Mouse (Mus musculus) C2C12 (cell line): ENCODE results near the gene Olfr692. TPM values are rescaled to one million over a fixed set of nuclear protein-coding genes. Genes with fewer than 3 reads are reported as not detected.

ENCODE experiments used
- H3K27me3 ChIP-seq: one replicate; pipeline ENCODE4 v1.6.1; 2011; ENCODE audit not compliant: control insufficient read depth, insufficient read depth, insufficient read length
- H3K36me3 ChIP-seq: one replicate; pipeline ENCODE4 v1.6.1; 2011; ENCODE audit not compliant: control insufficient read depth, insufficient read depth
- H3K4me3 ChIP-seq: one replicate; pipeline ENCODE4 v1.5.1; 2011; ENCODE audit warnings: mild to moderate bottlenecking, control low read depth; ENCODE audit not compliant: poor library complexity, insufficient read depth, severe bottlenecking
- H3K79me2 ChIP-seq: one replicate; pipeline ENCODE4 v1.6.1; 2011; ENCODE audit not compliant: control insufficient read depth, insufficient read depth
- H3K79me3 ChIP-seq: one replicate; pipeline ENCODE4 v1.6.1; 2011; ENCODE audit warnings: low read depth, control low read depth
- H3ac ChIP-seq: one replicate; pipeline ENCODE3; 2011; ENCODE audit warnings: low read depth; ENCODE audit not compliant: control insufficient read depth, insufficient read length
- CEBPB ChIP-seq: IDR thresholded peaks from one replicate; pipeline ENCODE4 v1.6.1; 2011; ENCODE audit warnings: low read depth, mild to moderate bottlenecking, control low read depth, moderate library complexity
- CTCF ChIP-seq: IDR thresholded peaks from one replicate; pipeline ENCODE4 v1.5.1; 2011; ENCODE audit not compliant: control insufficient read depth, insufficient read depth, insufficient read length
- FOSL1 ChIP-seq: IDR thresholded peaks from one replicate; pipeline ENCODE4 v1.8.0; 2011; ENCODE audit warnings: mild to moderate bottlenecking, low read length; ENCODE audit not compliant: poor library complexity, insufficient read depth, severe bottlenecking
- MAX ChIP-seq: IDR thresholded peaks from one replicate; pipeline ENCODE4 v1.6.1; 2011; ENCODE audit warnings: mild to moderate bottlenecking, control low read depth
- MYOD1 ChIP-seq: IDR thresholded peaks from one replicate; pipeline ENCODE4 v1.6.1; 2011; ENCODE audit warnings: low read depth; ENCODE audit not compliant: control insufficient read depth, insufficient read length
- MYOG ChIP-seq: IDR thresholded peaks from one replicate; pipeline ENCODE4 v1.6.1; 2011; ENCODE audit not compliant: control insufficient read depth, insufficient read length; ENCODE audit errors: extremely low read depth
- USF1 ChIP-seq: IDR thresholded peaks from one replicate; pipeline ENCODE4 v1.6.1; 2011; ENCODE audit warnings: low read depth, mild to moderate bottlenecking, control low read depth, moderate library complexity
- polyA plus RNA-seq: library from polyadenylated mRNA; unstranded; fragments of >200 nt; fragmentation: generic; extraction: Trizol; gene quantifications from one replicate; pipeline ENCODE4 v1.2.1, GENCODE M21; 2012; ENCODE audit warnings: missing spikeins

Gene Olfr692
- polyA plus RNA-seq, 1 experiment: not detected

DNA sequence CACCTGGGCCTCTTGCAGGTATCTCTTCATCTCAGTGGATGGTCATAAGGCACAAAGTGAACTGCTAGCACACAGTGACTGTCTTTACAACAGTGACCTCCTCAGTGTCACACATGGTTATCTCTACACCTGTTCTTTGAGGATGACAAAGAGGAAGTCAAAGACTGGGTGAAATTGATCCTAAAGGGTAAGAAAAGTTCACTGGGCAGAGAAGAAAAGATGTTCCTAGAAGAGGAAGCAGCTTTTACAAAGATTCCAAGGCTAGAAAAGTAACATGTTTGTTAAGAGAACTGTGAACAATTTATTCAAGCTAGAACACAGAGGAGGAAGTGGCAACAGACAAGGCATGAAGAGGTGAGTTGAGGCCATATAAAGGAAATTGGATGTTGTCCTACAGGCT, 28.1 kb downstream of the Olfr692 start:
- peaks cover 8% of the 10 kb centered on the region for H3K36me3 ChIP-seq
- peaks cover 29% of the 10 kb centered on the region for H3K79me2 ChIP-seq
- TF ChIP-seq MAX (no peak), USF1 (no peak), MYOD1 (no peak), MYOG (no peak), CTCF (no peak), CEBPB (no peak), FOSL1 (no peak)
- no peaks in the 10 kb centered on the region for H3K27me3 ChIP-seq
- peaks cover 9% of the 10 kb centered on the region for H3K79me3 ChIP-seq
- no peak overlapping the region for H3ac ChIP-seq
- H3K4me3 ChIP-seq: no peak overlapping the region

DNA sequence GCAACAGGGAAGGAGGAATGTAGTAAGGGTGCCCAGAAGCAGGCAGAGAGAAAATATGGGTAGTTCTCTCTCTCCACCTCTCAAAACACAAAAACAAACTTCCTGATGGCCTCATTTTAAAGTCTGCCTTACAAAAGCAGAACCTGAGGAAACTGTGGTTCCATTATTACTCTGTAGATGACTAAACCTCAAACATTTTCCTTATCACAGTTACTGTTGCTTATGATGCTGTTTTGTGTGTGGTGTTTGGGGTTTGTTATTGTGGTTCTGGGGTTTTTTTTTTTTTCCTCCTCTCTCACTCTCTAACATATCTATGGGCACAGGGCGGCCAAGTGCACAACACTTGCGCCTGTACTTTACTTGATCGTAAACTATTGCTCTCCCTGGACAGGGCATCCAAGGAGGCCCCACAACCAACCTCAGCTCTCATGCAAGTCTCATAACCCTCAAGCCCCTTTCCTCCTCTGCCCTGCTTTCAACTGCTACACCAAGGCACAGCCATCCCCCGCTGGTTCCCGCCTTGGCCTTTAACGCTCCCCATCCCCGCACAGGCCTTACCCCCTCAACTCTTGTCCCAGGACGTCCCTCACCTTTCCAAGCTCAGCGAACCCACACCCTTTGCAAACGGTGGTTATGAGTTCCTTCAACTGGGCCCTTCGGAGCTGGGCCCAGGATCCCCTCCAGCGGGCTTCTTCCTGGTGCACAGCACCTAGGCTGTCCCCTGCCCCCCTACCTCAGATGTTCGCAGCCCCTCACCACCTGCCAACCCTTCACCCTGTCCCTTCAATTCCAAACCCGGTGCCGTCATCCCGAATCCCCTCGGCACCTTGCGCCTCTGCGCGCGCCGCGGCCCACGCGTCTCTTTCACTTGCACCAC, 31.3 kb downstream of the Olfr692 start:
- TF ChIP-seq FOSL1: no peak
- no peak for TF ChIP-seq MYOG
- no peak for TF ChIP-seq MAX
- TF ChIP-seq MYOD1: no peak
- no peak for TF ChIP-seq CTCF
- no peak for TF ChIP-seq CEBPB
- TF ChIP-seq USF1: no peak
- Histone ChIP-seq H3K79me2 (peaks cover 29% of the 10 kb centered on the region), H3ac (peak overlapping the region; percentile 96), H3K4me3 (peak overlapping the region; percentile 72), H3K79me3 (peaks cover 9% of the 10 kb centered on the region), H3K36me3 (peaks cover 8% of the 10 kb centered on the region), H3K27me3 (no peaks in the 10 kb centered on the region)

DNA sequence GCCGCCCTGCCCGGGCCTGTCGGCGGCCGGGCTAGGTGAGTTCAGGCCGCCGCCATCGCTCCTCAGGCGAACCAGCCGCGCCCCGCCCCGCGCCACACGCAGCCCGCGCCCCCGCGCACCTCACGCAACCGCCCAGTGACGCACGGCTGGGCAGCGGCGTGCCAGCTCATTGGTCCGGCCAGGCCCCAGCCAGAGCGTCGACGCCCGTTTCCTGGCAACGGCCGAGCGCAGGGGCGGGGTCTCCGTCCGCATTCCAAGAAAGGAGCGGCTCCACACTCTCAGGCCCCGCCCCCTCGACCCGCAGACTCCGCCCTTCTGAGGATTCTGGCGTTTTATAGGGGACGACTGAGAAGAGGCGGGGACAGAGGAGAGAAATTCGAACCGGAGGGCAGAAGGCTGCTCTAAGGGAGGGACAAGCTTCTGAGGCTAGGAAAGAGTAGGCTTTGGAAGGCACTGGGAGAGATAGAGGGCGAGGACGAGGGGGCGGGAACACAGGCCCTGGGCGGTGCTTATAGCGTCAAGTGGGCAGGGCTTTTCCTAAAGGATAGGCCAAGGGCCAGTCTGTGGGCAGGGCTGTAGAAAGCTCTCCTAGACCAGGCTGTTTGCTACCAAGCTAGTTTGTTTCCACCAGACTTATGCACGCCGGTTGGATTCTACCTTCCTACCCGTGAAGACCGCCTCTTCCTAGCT, 32.0 kb downstream of the Olfr692 start, which contains the start of gene Fam160a2:
Fam160a2 (minus strand) TSS at position 120 of the 690 bp plus-strand sequence.
- Histone ChIP-seq H3K27me3 (no peaks in the 10 kb centered on the region), H3K79me3 (peaks cover 9% of the 10 kb centered on the region), H3K79me2 (peaks cover 29% of the 10 kb centered on the region), H3ac (peak within 1 kb of the TSS; percentile 96), H3K4me3 (peak within 1 kb of the TSS; percentile 72), H3K36me3 (peaks cover 8% of the 10 kb centered on the region)
- TF ChIP-seq MAX: peak; percentile 36
- no peak for TF ChIP-seq USF1
- no peak for TF ChIP-seq CEBPB

DNA sequence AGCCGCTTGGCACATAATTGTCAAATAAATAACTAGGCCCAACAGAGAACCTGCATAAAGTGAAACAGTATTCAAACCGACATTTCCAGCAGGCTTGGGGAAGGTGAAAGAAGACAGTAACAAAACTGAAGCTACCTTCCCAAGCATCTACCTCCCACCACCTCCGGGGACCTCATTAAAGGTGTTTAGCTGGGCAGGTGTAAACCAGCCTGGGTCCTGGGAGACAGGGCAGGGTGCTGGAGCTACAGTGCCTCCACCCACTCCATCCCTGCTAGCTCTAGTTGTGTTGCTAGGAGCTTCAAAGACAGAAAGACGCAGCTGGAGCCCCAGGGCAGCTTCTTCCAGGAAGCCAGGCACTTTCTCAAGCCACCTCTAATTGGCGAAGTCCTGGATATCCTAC, 36.2 kb downstream of the Olfr692 start, which contains the start of gene Cnga4:
Cnga4 (plus strand) TSS at position 301 of the 400 bp plus-strand sequence.
- H3K27me3 ChIP-seq: no peaks in the 10 kb centered on the region
- no peak within 1 kb of the TSS for H3K4me3 ChIP-seq
- no peaks in the 10 kb centered on the region for H3K36me3 ChIP-seq
- H3ac ChIP-seq: no peak within 1 kb of the TSS
- peaks cover 5% of the 10 kb centered on the region for H3K79me2 ChIP-seq
- no peak for TF ChIP-seq CTCF
- TF ChIP-seq USF1: no peak
- TF ChIP-seq MAX: no peak
- TF ChIP-seq MYOD1: no peak
- no peak for TF ChIP-seq FOSL1
- no peak for TF ChIP-seq CEBPB
- TF ChIP-seq MYOG: no peak
- no peaks in the 10 kb centered on the region for H3K79me3 ChIP-seq

DNA sequence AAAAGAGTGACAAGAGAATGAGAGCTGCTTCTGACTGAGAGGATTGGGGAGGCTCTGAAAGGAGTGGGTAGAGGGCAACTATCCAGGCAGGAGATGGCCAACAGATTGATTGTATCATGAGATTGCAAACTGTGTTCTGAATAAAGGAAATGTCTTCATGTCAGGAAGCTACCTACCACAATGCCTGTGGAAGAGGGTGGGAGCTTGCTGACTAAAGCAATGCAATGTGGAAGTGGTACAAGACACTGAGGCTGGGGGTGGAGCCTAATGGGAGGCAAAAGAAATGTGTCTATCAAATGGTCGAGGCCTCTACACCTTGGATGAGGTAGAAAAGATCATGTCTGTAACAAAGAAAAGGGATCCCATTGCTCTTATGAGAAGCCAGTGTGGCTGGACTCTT, 38.3 kb downstream of the Olfr692 start:
- Histone ChIP-seq H3ac (no peak overlapping the region), H3K4me3 (no peak overlapping the region), H3K79me2 (no peaks in the 10 kb centered on the region), H3K36me3 (no peaks in the 10 kb centered on the region), H3K27me3 (no peaks in the 10 kb centered on the region), H3K79me3 (no peaks in the 10 kb centered on the region)
- TF ChIP-seq FOSL1 (no peak), CTCF (no peak), MAX (no peak), MYOD1 (no peak), MYOG (no peak), CEBPB (no peak)
